Mouse (Mus musculus): ENCODE measurements around the gene Timm22.
A peak's percentile ranks its signal among the peaks of the same experiment; 100 is the strongest.

Timm22 gene

GRCm38 (mm10) chr11:76436009-76436408 is 29.3 kb downstream of the Timm22 start:
- DNase-seq (ENCODE audit: low spot score in 2 of 2) = no peak

- DNase-seq (ENCODE audit: low spot score in 2 of 2) = no peak
These were observed 30.2 kb downstream of the Timm22 start for GRCm38 (mm10) chr11:76436864-76437437.

- DNase-seq (ENCODE audit: low spot score in 2 of 2) = no peak
These were observed 32.9 kb downstream of the Timm22 start for GRCm38 (mm10) chr11:76439666-76440065.

- no peak for DNase-seq (ENCODE audit: low spot score in 2 of 2)
These were observed 38.7 kb downstream of the Timm22 start for GRCm38 (mm10) chr11:76445459-76445858.

GRCm38 (mm10) chr11:76446251-76446650 is 39.5 kb downstream of the Timm22 start:
- DNase-seq (ENCODE audit: low spot score in 2 of 2) = no peak

- no peak for DNase-seq (ENCODE audit: low spot score in 2 of 2)
These were observed 42.9 kb downstream of the Timm22 start for GRCm38 (mm10) chr11:76449520-76450201.

GRCm38 (mm10) chr11:76450202-76450561 is 43.4 kb downstream of the Timm22 start:
- no peak for DNase-seq (ENCODE audit: low spot score in 2 of 2)

- DNase-seq (ENCODE audit: low spot score in 2 of 2) = peak; percentile 52 to 86
These were observed 47.7 kb downstream of the Timm22 start for GRCm38 (mm10) chr11:76454492-76454891.

- DNase-seq (ENCODE audit: low spot score in 2 of 2) = peak; percentile 84 to 96
These were observed 49.5 kb downstream of the Timm22 start for GRCm38 (mm10) chr11:76456233-76456632.

GRCm38 (mm10) chr11:76456897-76457296 is 50.1 kb downstream of the Timm22 start:
- DNase-seq (ENCODE audit: low spot score in 2 of 2) = no peak

- DNase-seq (ENCODE audit: low spot score in 2 of 2) = no peak
These were observed 52.0 kb downstream of the Timm22 start for GRCm38 (mm10) chr11:76458730-76459129.

- no peak for DNase-seq (ENCODE audit: low spot score in 2 of 2)
These were observed 52.7 kb downstream of the Timm22 start for GRCm38 (mm10) chr11:76459489-76459888.

GRCm38 (mm10) chr11:76461201-76461600 is 54.4 kb downstream of the Timm22 start:
- no peak for DNase-seq (ENCODE audit: low spot score in 2 of 2)

- no peak for DNase-seq (ENCODE audit: low spot score in 2 of 2)
These were observed 54.9 kb downstream of the Timm22 start for GRCm38 (mm10) chr11:76461696-76462095.

GRCm38 (mm10) chr11:76465879-76466278 is 59.1 kb downstream of the Timm22 start:
- DNase-seq (ENCODE audit: low spot score in 2 of 2) = no peak

Measured in spleen, postnatal 4 days (tissue).